Mouse (Mus musculus) stomach, embryonic 14.5 days (tissue): ENCODE data around the gene Ncor2. TPM values are rescaled to one million over a fixed set of nuclear protein-coding genes. Genes with fewer than 3 reads are reported as not detected.

ENCODE experiments used
- ATAC-seq: fragments of 200-750 bp; cut with Nextera tagmentation; 2 replicates; pipeline ENCODE4 v1.8.0; 2017; ENCODE audit warnings: low read depth, moderate TSS enrichment; ENCODE audit not compliant: insufficient number of reproducible peaks, insufficient read depth, low FRiP score
- H3K27ac ChIP-seq: fragments of 300-500 bp; sonication (generic); 2 replicates; pipeline ENCODE4 v1.5.1; 2014; ENCODE audit warnings: mild to moderate bottlenecking, low read length, moderate library complexity, mixed read lengths
- H3K27me3 ChIP-seq: fragments of 300-500 bp; sonication (generic); 2 replicates; pipeline ENCODE4 v1.6.1; 2014; ENCODE audit warnings: low read length, control low read depth, mixed read lengths; ENCODE audit not compliant: control insufficient read depth, insufficient read depth
- H3K36me3 ChIP-seq: fragments of 300-500 bp; sonication (generic); 2 replicates; pipeline ENCODE4 v1.6.1; 2014; ENCODE audit warnings: mild to moderate bottlenecking, control low read depth, low read length, moderate library complexity, mixed read lengths; ENCODE audit not compliant: control insufficient read depth, insufficient read depth
- H3K4me1 ChIP-seq: fragments of 300-500 bp; sonication (generic); 2 replicates; pipeline ENCODE4 v1.6.1; 2014; ENCODE audit warnings: low read length, control low read depth, mixed read lengths; ENCODE audit not compliant: control insufficient read depth, insufficient read depth
- H3K4me2 ChIP-seq: fragments of 300-500 bp; sonication (generic); replicated peaks from 2 replicates; pipeline ENCODE4 v1.6.1; 2014; ENCODE audit warnings: low read depth, low read length, control low read depth
- H3K4me3 ChIP-seq: fragments of 300-500 bp; sonication (generic); 2 replicates; pipeline ENCODE4 v1.5.1; 2014; ENCODE audit warnings: low read depth, low read length, control low read depth
- H3K9ac ChIP-seq: fragments of 300-500 bp; sonication (generic); replicated peaks from 2 replicates; pipeline ENCODE4 v1.6.1; 2014; ENCODE audit warnings: low read depth, mild to moderate bottlenecking, control low read depth, low read length, moderate library complexity, mixed read lengths
- H3K9me3 ChIP-seq: fragments of 300-500 bp; sonication (generic); 2 replicates; pipeline ENCODE4 v1.6.1; 2016; ENCODE audit warnings: low read depth, low read length, control low read depth; ENCODE audit not compliant: control insufficient read depth
- WGBS: fragments of 180-500 bp; shearing (Covaris S2); extraction: QIAGEN DNeasy Blood & Tissue Kit; methylation state at CpG from one replicate; pipeline ENCODE4 v1.1.7; 2014; 5-methylcytosine and 5-hydroxymethylcytosine counted together
- polyA plus RNA-seq: library from polyadenylated mRNA; unstranded; fragments of >200 nt; fragmentation: Nextera tagmentation; extraction: Ambion mirVana; gene quantifications from 2 replicates; pipeline ENCODE4 v1.2.1, GENCODE M21; 2014

Ncor2 gene
- polyA plus RNA-seq, 1 experiment from 2014 or later = 32.7 TPM

GRCm38 (mm10) chr5:125120517-125121303 lies 58.3 kb downstream of the Ncor2 start:
- Histone ChIP-seq H3K9ac (0 out of 2 replicates have a peak overlapping the region, but pooled peaks have one; percentile 10), H3K4me2 (no peak overlapping the region), H3K27me3 (no peaks in the 10 kb centered on the region), H3K4me1 (peaks cover 25% of the 10 kb centered on the region), H3K27ac (no peak overlapping the region; the same call in 1 of the 2 replicates), H3K4me3 (no peak overlapping the region), H3K36me3 (peaks cover 52% of the 10 kb centered on the region), H3K9me3 (no peaks in the 10 kb centered on the region)
- ATAC-seq = no peak
- WGBS = 59% methylated on average over 17 of the region's 17 CpGs

- WGBS = 79% methylated on average over 5 of the region's 5 CpGs
- Histone ChIP-seq H3K27me3 (no peaks in the 10 kb centered on the region), H3K9me3 (no peaks in the 10 kb centered on the region), H3K27ac (no peak overlapping the region), H3K4me1 (peaks cover 32% of the 10 kb centered on the region), H3K4me2 (no peak overlapping the region), H3K4me3 (no peak overlapping the region), H3K9ac (no peak overlapping the region), H3K36me3 (peaks cover 51% of the 10 kb centered on the region)
- ATAC-seq = no peak
These were observed 61.8 kb downstream of the Ncor2 start for GRCm38 (mm10) chr5:125117238-125117637.

DNA sequence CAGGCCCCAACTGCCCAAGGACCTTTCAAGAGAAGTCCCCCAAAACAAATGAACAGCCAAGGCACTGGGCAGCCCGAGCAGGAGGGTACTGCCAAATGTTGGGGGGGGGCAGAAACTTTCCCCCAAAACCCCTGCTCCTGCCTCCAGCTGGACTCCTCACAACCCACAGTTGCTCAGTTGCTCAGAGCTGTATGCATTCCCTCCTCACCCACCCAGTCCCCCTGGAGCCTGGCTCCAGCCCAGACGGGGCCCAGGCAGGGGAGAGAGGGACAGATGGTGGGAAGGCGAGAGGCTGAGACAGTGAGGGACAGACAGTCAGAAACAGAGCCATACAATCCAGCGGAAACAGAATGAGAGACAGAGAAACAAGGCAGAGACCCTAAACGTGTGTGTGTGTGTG lies 66.0 kb downstream of the Ncor2 start:
- Histone ChIP-seq H3K27ac (peak overlapping the region; percentile 78), H3K9me3 (no peaks in the 10 kb centered on the region), H3K36me3 (peaks cover 51% of the 10 kb centered on the region), H3K4me2 (no peak overlapping the region), H3K27me3 (no peaks in the 10 kb centered on the region), H3K9ac (no peak overlapping the region), H3K4me3 (no peak overlapping the region), H3K4me1 (peaks cover 27% of the 10 kb centered on the region)
- 34% methylated on average over 5 of the region's 5 CpGs for WGBS
- peak; percentile 62; the same call in 1 of the 2 replicates for ATAC-seq

- H3K9me3 ChIP-seq = no peaks in the 10 kb centered on the region
- 91% methylated on average over 1 of the region's 1 CpGs for WGBS
- no peak overlapping the region for H3K9ac ChIP-seq
- peaks cover 27% of the 10 kb centered on the region for H3K4me1 ChIP-seq
- H3K4me2 ChIP-seq = no peak overlapping the region
- H3K27ac ChIP-seq = peak overlapping the region; percentile 78
- H3K4me3 ChIP-seq = no peak overlapping the region
- H3K36me3 ChIP-seq = peaks cover 51% of the 10 kb centered on the region
- no peak for ATAC-seq
- H3K27me3 ChIP-seq = no peaks in the 10 kb centered on the region
These were observed 66.4 kb downstream of the Ncor2 start for GRCm38 (mm10) chr5:125112588-125112987.

DNA sequence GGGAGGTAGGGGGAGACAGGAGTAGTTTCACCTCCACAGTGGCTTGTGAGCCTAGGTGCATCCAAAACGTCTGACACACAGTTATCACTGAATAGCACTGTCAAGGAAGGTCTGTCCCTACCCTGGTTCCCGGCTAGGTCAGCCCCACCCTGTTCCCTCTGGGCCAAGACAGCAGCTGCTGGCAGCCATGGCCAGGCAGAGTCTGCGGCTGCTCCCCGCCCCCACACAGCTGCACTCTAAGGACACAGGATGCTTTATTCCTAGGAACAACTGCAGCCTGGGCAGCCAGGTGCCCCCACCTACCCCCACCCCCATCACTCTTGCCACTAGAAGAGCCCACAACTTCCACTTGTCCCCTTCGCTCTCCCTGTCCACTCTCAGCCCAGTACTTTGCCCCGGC lies 67.9 kb downstream of the Ncor2 start:
- ATAC-seq = peak; percentile 19; the same call in 1 of the 2 replicates

GRCm38 (mm10) chr5:125110722-125111121 lies 68.3 kb downstream of the Ncor2 start:
- 44% methylated on average over 3 of the region's 3 CpGs for WGBS
- peaks cover 27% of the 10 kb centered on the region for H3K4me1 ChIP-seq

More for the DNA sequence above, 67.9 kb downstream of the Ncor2 start:
- 40% methylated on average over 6 of the region's 6 CpGs for WGBS
- Histone ChIP-seq H3K27ac (0 out of 2 replicates have a peak overlapping the region, but pooled peaks have one; percentile 15), H3K9me3 (no peaks in the 10 kb centered on the region), H3K27me3 (no peaks in the 10 kb centered on the region), H3K36me3 (peaks cover 47% of the 10 kb centered on the region), H3K4me2 (no peak overlapping the region), H3K9ac (no peak overlapping the region), H3K4me1 (peaks cover 27% of the 10 kb centered on the region), H3K4me3 (no peak overlapping the region)

GRCm38 (mm10) chr5:125110196-125110595 lies 68.8 kb downstream of the Ncor2 start:
- Histone ChIP-seq H3K9me3 (no peaks in the 10 kb centered on the region), H3K4me2 (no peak overlapping the region), H3K27me3 (no peaks in the 10 kb centered on the region), H3K36me3 (peaks cover 48% of the 10 kb centered on the region), H3K4me3 (no peak overlapping the region), H3K27ac (no peak overlapping the region), H3K4me1 (peaks cover 27% of the 10 kb centered on the region), H3K9ac (no peak overlapping the region)
- WGBS = 65% methylated on average over 8 of the region's 8 CpGs
- ATAC-seq = no peak

More at GRCm38 (mm10) chr5:125110722-125111121, 68.3 kb downstream of the Ncor2 start:
- Histone ChIP-seq H3K27ac (no peak overlapping the region), H3K4me2 (no peak overlapping the region), H3K4me3 (no peak overlapping the region), H3K36me3 (peaks cover 48% of the 10 kb centered on the region), H3K9ac (no peak overlapping the region), H3K27me3 (no peaks in the 10 kb centered on the region), H3K9me3 (no peaks in the 10 kb centered on the region)
- ATAC-seq = no peak

DNA sequence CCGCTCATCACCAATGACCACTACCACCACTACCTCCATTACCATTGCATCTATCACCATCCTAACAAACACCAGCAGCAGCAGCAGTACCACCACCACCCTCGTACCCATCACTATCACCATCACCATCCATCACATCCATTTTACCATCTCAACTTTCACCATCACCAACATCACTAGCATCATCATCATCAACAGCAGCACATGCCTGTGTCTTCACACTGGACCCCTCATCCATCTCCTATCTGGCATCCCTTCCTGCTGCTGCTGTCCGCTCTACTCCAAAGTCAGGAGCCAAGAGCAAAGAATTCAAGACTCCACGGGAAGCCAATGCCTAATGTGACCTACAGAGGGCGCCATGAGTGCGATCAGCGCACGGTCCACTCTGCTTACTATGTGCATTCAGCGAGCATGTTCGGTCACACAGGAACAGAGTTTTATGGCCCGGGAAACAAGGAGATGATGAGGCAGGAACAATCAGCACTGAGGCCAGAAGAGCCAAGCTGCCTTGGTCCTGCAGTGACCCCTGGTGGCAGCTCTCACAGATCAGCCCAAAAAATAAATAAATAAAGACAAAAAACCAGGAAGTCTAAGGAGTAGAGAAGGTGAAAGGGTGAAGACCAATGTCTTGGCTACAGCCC lies 71.9 kb downstream of the Ncor2 start:
- Histone ChIP-seq H3K9me3 (no peaks in the 10 kb centered on the region), H3K9ac (no peak overlapping the region), H3K4me2 (no peak overlapping the region), H3K36me3 (peaks cover 59% of the 10 kb centered on the region), H3K27me3 (no peaks in the 10 kb centered on the region), H3K27ac (no peak overlapping the region), H3K4me3 (no peak overlapping the region), H3K4me1 (peaks cover 36% of the 10 kb centered on the region)
- no peak for ATAC-seq
- 67% methylated on average over 11 of the region's 11 CpGs for WGBS
